Mouse (Mus musculus) ES-E14 (cell line): ENCODE measurements around the gene Mmd2. TPM values are rescaled to one million over a fixed set of nuclear protein-coding genes. Genes with fewer than 3 reads are reported as not detected.

Source experiments
- DNase-seq: peaks from one replicate; pipeline ENCODE4 v3.0.0-alpha.2; 2013; ENCODE audit warnings: low read depth, low spot score
- H3K27ac ChIP-seq: 2 replicates; pipeline ENCODE4 v1.5.1; 2012; ENCODE audit warnings: low read depth, mild to moderate bottlenecking, low read length, moderate library complexity, mixed read lengths; ENCODE audit not compliant: poor library complexity, insufficient read depth, severe bottlenecking
- H3K36me3 ChIP-seq: 2 replicates; pipeline ENCODE4 v1.6.1; 2012; ENCODE audit warnings: mild to moderate bottlenecking, low read length, moderate library complexity, mixed read lengths; ENCODE audit not compliant: control insufficient read depth, poor library complexity, insufficient read depth, severe bottlenecking
- H3K4me1 ChIP-seq, 2 experiments: fragments of 150-350 bp in 1 of 2; sonication (generic) in 1 of 2; 2 replicates each; pipeline ENCODE4 v1.6.1; 2012; ENCODE audit warnings: low read length in 2 of 2, mild to moderate bottlenecking in 1 of 2, mixed read lengths in 1 of 2; ENCODE audit not compliant: control insufficient read depth in 2 of 2, insufficient read depth in 2 of 2, poor library complexity in 1 of 2
- H3K4me3 ChIP-seq, 2 experiments: fragments of 150-350 bp in 1 of 2; sonication (generic) in 1 of 2; 2 replicates each; pipeline ENCODE4 v1.5.1; 2012; ENCODE audit warnings: low read length in 2 of 2, low read depth in 1 of 2, mild to moderate bottlenecking in 1 of 2, mixed read lengths in 1 of 2; ENCODE audit not compliant: insufficient read depth in 1 of 2, poor library complexity in 1 of 2, severe bottlenecking in 1 of 2
- H3K9ac ChIP-seq: 2 replicates; pipeline ENCODE4 v1.6.1; 2012; ENCODE audit warnings: low read depth, mild to moderate bottlenecking, low read length, mixed read lengths; ENCODE audit not compliant: poor library complexity, insufficient read depth, severe bottlenecking
- H3K9me3 ChIP-seq: fragments of 150-350 bp; sonication (generic); 2 replicates; pipeline ENCODE4 v1.6.1; 2012; ENCODE audit warnings: low read depth, mild to moderate bottlenecking, low read length; ENCODE audit not compliant: control insufficient read depth, insufficient read depth
- CHD2 ChIP-seq: IDR thresholded peaks from 2 replicates; pipeline ENCODE4 v1.6.1; 2014; ENCODE audit warnings: mild to moderate bottlenecking, low read depth, low read length, inconsistent platforms
- HCFC1 ChIP-seq: IDR thresholded peaks from 2 replicates; pipeline ENCODE4 v1.6.1; 2012; ENCODE audit warnings: low read length, inconsistent platforms, borderline replicate concordance; ENCODE audit not compliant: insufficient read depth
- MAFK ChIP-seq: IDR thresholded peaks from 2 replicates; pipeline ENCODE4 v1.6.1; 2014; ENCODE audit warnings: mild to moderate bottlenecking, low read depth, low read length, inconsistent platforms; ENCODE audit not compliant: insufficient read depth
- ZC3H11A ChIP-seq: IDR thresholded peaks from 2 replicates; pipeline ENCODE4 v1.6.1; 2012; ENCODE audit warnings: low read depth, mild to moderate bottlenecking, inconsistent platforms, low read length, borderline replicate concordance
- ZNF384 ChIP-seq: IDR thresholded peaks from 2 replicates; pipeline ENCODE4 v1.6.1; 2012; ENCODE audit warnings: low read depth, low read length, inconsistent platforms
- in situ Hi-C, 2 experiments: fragments of 600-800 bp; cut with MboI; formaldehyde crosslinking; loops; one replicate each; pipeline ENCODE4 v1.15.1; 2025; ENCODE audit warnings: low sequenced_read_pairs in 2 of 2, inconsistent platforms in 1 of 2; ENCODE audit not compliant: unreplicated experiment in 2 of 2
- total RNA-seq: library from RNA; depleted of rRNA; stranded (reverse); fragments of 300-350 nt; gene quantifications from 2 replicates; pipeline ENCODE4 v1.2.3, GENCODE M21; 2012; rRNA removed

Gene Mmd2
- total RNA-seq, 1 experiment, result 2.2 TPM

DNA sequence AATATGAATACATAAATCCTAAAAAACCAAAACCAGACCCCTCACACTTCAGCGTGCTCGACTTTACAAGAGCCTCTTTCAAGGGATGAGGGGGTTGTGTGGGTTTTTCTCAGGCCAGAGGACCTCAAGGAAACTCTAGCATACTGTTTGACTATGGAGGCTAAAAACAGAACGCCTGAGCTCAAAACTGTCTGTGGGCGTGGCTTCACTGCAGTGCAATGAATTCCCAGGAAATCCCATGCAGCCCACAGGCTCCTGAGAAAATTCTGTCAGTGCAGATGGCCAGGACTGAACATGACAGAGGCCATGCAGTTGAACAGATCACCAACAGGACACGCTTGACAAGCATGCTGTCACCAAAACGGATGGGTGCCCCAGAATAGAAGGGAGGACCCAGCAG lies 89.6 kb downstream of the Mmd2 start:
- no peak for TF ChIP-seq HCFC1
- TF ChIP-seq MAFK, result no peak
- TF ChIP-seq CHD2, result no peak
- TF ChIP-seq ZC3H11A, result no peak
- TF ChIP-seq ZNF384, result no peak
- H3K4me1 ChIP-seq, result peaks cover 0 to 2% of the 10 kb centered on the region in 2 experiments; a peak in 1 of 4 replicates
- H3K9me3 ChIP-seq, result no peaks in the 10 kb centered on the region; the same call in 1 of the 2 replicates
- H3K4me3 ChIP-seq, result no peak overlapping the region
- in situ Hi-C loops, result no loop called here
- H3K9ac ChIP-seq, result no peak overlapping the region
- no peak overlapping the region for H3K27ac ChIP-seq
- no peaks in the 10 kb centered on the region; the same call in 1 of the 2 replicates for H3K36me3 ChIP-seq
- no peak for DNase-seq

Other genes starting within 250 kb of the Mmd2 start
- 9.9 and 10.7 TPM in 2 replicates for gene Foxk1, start 207.3 kb downstream of the Mmd2 start, total RNA-seq
- 17.4 and 26.3 TPM in 2 replicates for gene Ap5z1, start 144.9 kb downstream of the Mmd2 start, total RNA-seq
- 3.5 and 3.6 TPM in 2 replicates for gene Papolb, start 78.7 kb downstream of the Mmd2 start, total RNA-seq
- gene Radil, start 57.7 kb downstream of the Mmd2 start, total RNA-seq, result 6.2 and 6.8 TPM in 2 replicates
- gene Wipi2, start 18.9 kb upstream of the Mmd2 start, total RNA-seq, result 62.4 and 69.7 TPM in 2 replicates
- gene Slc29a4, start 83.7 kb upstream of the Mmd2 start, total RNA-seq, result 9.4 and 13.5 TPM in 2 replicates
- gene Tnrc18, start 208.9 kb upstream of the Mmd2 start, total RNA-seq, result 12.9 and 20.7 TPM in 2 replicates